Mouse (Mus musculus) gastrocnemius, postnatal 25 days (tissue): Measurements from ENCODE around the gene Hoxb6. TPM values are rescaled to one million over a fixed set of nuclear protein-coding genes. Genes with fewer than 3 reads are reported as not detected.

ENCODE experiments used
- microRNA-seq, 2 experiments: library from miRNA; unstranded; fragments of <30 nt; microRNA quantifications; one replicate each; pipeline ENCODE4 v1.2.0; 2021; ENCODE audit warnings: borderline replicate concordance in 2 of 2
- total RNA-seq, 2 experiments: library from RNA; stranded (reverse); gene quantifications; 1 replicate in 1 of 2; 2 replicates in 1 of 2; pipeline ENCODE4 v1.2.3; 2021

Gene Hoxb6
- total RNA-seq, 2 experiments from 2014 or later = 0.31 to 0.62 TPM

Small RNA genes within 50 kb of the gene (microRNA-seq; reads per million reads assigned to microRNA genes)
- gene Mir10a = 5,674 to 7,325 reads per million in 2 experiments
- 5.0 to 12.5 reads per million in 2 experiments for gene Mir196a-1

Other genes with a start within 250 kb of the Hoxb6 start
- gene Ube2z, start 227.1 kb upstream of the Hoxb6 start, total RNA-seq = 10 to 100 TPM; 15.0 to 15.6 TPM
- 1,000 to 10,000 TPM; 1,455 to 1,686 TPM for gene Atp5g1, start 216.8 kb upstream of the Hoxb6 start, total RNA-seq
- gene Calcoco2, start 180.5 kb upstream of the Hoxb6 start, total RNA-seq = not detected
- not detected for gene Ttll6, start 158.7 kb upstream of the Hoxb6 start, total RNA-seq
- not detected for gene Hoxb13, start 98.2 kb upstream of the Hoxb6 start, total RNA-seq
- gene Hoxb9, start 21.0 kb upstream of the Hoxb6 start, total RNA-seq = under 1 TPM; 0.15 to 0.19 TPM
- gene Hoxb8, start 10.6 kb upstream of the Hoxb6 start, total RNA-seq = under 1 TPM; 0.28 to 0.46 TPM
- gene Hoxb7, start 5.9 kb upstream of the Hoxb6 start, total RNA-seq = 1 to 10 TPM in 1 of 2 experiments, under 1 TPM in 1; 0.28 to 1.1 TPM
- under 1 TPM; 0.38 to 0.64 TPM for gene Hoxb5, start 10.9 kb downstream of the Hoxb6 start, total RNA-seq
- under 1 TPM; 0.24 to 0.38 TPM for gene Hoxb4, start 25.8 kb downstream of the Hoxb6 start, total RNA-seq
- under 1 TPM; 0.43 to 0.78 TPM for gene Hoxb3, start 30.9 kb downstream of the Hoxb6 start, total RNA-seq
- under 1 TPM; 0.15 to 0.24 TPM for gene Hoxb2, start 58.0 kb downstream of the Hoxb6 start, total RNA-seq
- gene Hoxb1, start 73.3 kb downstream of the Hoxb6 start, total RNA-seq = not detected
- gene Skap1, start 172.1 kb downstream of the Hoxb6 start, total RNA-seq = under 1 TPM in 1 of 2 experiments, not detected in 1; 0.24 TPM